ENCODE assay signal across 10 mouse cellular contexts in the genomic region with DNA sequence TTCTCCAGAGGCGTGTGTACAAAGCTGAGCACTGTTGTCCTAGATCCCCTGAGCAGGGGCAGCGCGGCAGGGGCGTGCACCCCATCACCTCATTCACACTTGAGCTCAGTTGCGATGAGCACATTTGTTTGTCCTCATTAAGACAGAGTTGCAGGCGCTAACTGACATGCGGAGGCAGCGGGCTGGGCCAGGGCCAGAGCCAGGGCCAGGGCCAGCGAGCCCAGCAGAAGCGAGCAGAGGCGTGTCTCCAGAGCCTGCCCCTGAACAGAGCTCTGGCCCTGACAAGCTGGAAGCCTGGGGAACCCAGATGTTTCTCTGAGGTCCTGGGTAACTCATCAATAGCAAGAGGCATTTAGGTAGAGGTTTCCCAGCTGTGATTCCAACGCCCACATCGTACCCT.
A peak's percentile ranks its signal among the peaks of the same experiment; 100 is the strongest.
DNase-seq lines count a peak whose midpoint lies in the region; ATAC-seq and TF ChIP-seq lines count a peak whose summit lies in the region.
"Had no signal": no experiment of that assay in that cellular context is flagged by ENCODE, and none has a peak within 500 bp of the region (broad histone marks: within the 10 kb centered on the region; RNA-seq: fewer than 3 reads in every experiment).

No protein-coding gene starts in this region.

- no peaks in the 10 kb centered on the region for H3K36me3 ChIP-seq in intestine, embryonic 14.5 days (ENCODE audit: control insufficient read depth, insufficient read depth, low read length)
- no peaks in the 10 kb centered on the region for H3K36me3 ChIP-seq in intestine, postnatal 0 days (ENCODE audit: control insufficient read depth, insufficient read depth)
- no peaks in the 10 kb centered on the region for H3K36me3 ChIP-seq in neural tube, embryonic 15.5 days
- H3K36me3 ChIP-seq in midbrain, embryonic 16.5 days (ENCODE audit: control insufficient read depth, insufficient read depth, low read length): no peaks in the 10 kb centered on the region

- WGBS in intestine, embryonic 14.5 days: 47% methylated on average over 13 of the region's 13 CpGs
- WGBS in intestine, postnatal 0 days: 48% methylated on average over 13 of the region's 13 CpGs
- WGBS in neural tube, embryonic 15.5 days: 43% methylated on average over 13 of the region's 13 CpGs
- 83% methylated on average over 13 of the region's 13 CpGs for WGBS in midbrain, embryonic 16.5 days

- no peak for TF ChIP-seq CTCF in intestine, postnatal 0 days (IDR thresholded peaks at IDR 0.05; ENCODE audit: low read depth)

- H3K27ac ChIP-seq in intestine, embryonic 14.5 days (ENCODE audit: low read depth): peak overlapping the region; percentile 72; the same call in 1 of the 2 replicates
- no peak overlapping the region for H3K27ac ChIP-seq in intestine, postnatal 0 days (ENCODE audit: low read depth, low read length)
- peak overlapping the region; percentile 83 for H3K27ac ChIP-seq in neural tube, embryonic 15.5 days (replicated peaks)
- no peak overlapping the region for H3K27ac ChIP-seq in midbrain, embryonic 16.5 days (ENCODE audit: low read length)
- H3K27ac ChIP-seq: left cerebral cortex, adult 2 months had no signal

- no peaks in the 10 kb centered on the region for H3K27me3 ChIP-seq in intestine, embryonic 14.5 days (replicated peaks; ENCODE audit: control insufficient read depth, insufficient read depth, low read length)
- H3K27me3 ChIP-seq in intestine, postnatal 0 days (replicated peaks; ENCODE audit: control insufficient read depth, insufficient read depth, low read length): 0 out of 2 replicates have a peak, but pooled peaks cover 3% of the 10 kb centered on the region
- H3K27me3 ChIP-seq in neural tube, embryonic 15.5 days (replicated peaks): no peaks in the 10 kb centered on the region
- H3K27me3 ChIP-seq in midbrain, embryonic 16.5 days (ENCODE audit: control insufficient read depth, insufficient read depth, low read depth, low read length): no peaks in the 10 kb centered on the region; the same call in 1 of the 2 replicates

- no peaks in the 10 kb centered on the region for H3K9me3 ChIP-seq in intestine, embryonic 14.5 days (ENCODE audit: control insufficient read depth, low read length)
- no peaks in the 10 kb centered on the region for H3K9me3 ChIP-seq in intestine, postnatal 0 days (ENCODE audit: control insufficient read depth)
- no peaks in the 10 kb centered on the region for H3K9me3 ChIP-seq in neural tube, embryonic 15.5 days (replicated peaks)
- H3K9me3 ChIP-seq in midbrain, embryonic 16.5 days (replicated peaks; ENCODE audit: control insufficient read depth, low read length, poor library complexity, severe bottlenecking): no peaks in the 10 kb centered on the region

- no peak overlapping the region for H3K9ac ChIP-seq in intestine, embryonic 14.5 days (ENCODE audit: low read length)
- H3K9ac ChIP-seq in intestine, postnatal 0 days (ENCODE audit: low read depth, low read length): no peak overlapping the region
- H3K9ac ChIP-seq in neural tube, embryonic 15.5 days (replicated peaks): no peak overlapping the region
- no peak overlapping the region for H3K9ac ChIP-seq in midbrain, embryonic 16.5 days (ENCODE audit: low read depth, low read length)

- no peak for DNase-seq in intestine, embryonic 14.5 days (ENCODE audit: low spot score)
- peak; percentile 52 for DNase-seq in gastrocnemius, postnatal 25 days
- peak; percentile 16 for DNase-seq in kidney, postnatal 14 days
- DNase-seq in adrenal gland, postnatal 14 days: no peak
- no peak for DNase-seq in frontal cortex, postnatal 25 days (ENCODE audit: low spot score in 2 of 2)

- ATAC-seq in intestine, embryonic 14.5 days (replicated peaks; ENCODE audit: low FRiP score, low TSS enrichment, low read depth): no peak
- no peak for ATAC-seq in intestine, postnatal 0 days
- ATAC-seq in neural tube, embryonic 15.5 days (ENCODE audit: low FRiP score): no peak
- ATAC-seq in midbrain, embryonic 16.5 days: no peak

- peaks cover 12% of the 10 kb centered on the region; the same call in 1 of the 2 replicates for H3K4me1 ChIP-seq in intestine, embryonic 14.5 days (replicated peaks; ENCODE audit: control insufficient read depth, insufficient read depth, low read length)
- no peaks in the 10 kb centered on the region for H3K4me1 ChIP-seq in intestine, postnatal 0 days (replicated peaks; ENCODE audit: control insufficient read depth, insufficient read depth, low read length)
- peaks cover 27% of the 10 kb centered on the region for H3K4me1 ChIP-seq in neural tube, embryonic 15.5 days
- peaks cover 7% of the 10 kb centered on the region; the same call in 1 of the 2 replicates for H3K4me1 ChIP-seq in midbrain, embryonic 16.5 days (ENCODE audit: control insufficient read depth, insufficient read depth, low read length)

- no peak overlapping the region for H3K4me2 ChIP-seq in intestine, embryonic 14.5 days (ENCODE audit: low read length)
- no peak overlapping the region for H3K4me2 ChIP-seq in intestine, postnatal 0 days (replicated peaks; ENCODE audit: low read depth)
- H3K4me2 ChIP-seq in neural tube, embryonic 15.5 days: peak overlapping the region; percentile 58; the same call in 1 of the 2 replicates
- H3K4me2 ChIP-seq in midbrain, embryonic 16.5 days (ENCODE audit: low read length): no peak overlapping the region

- H3K4me3 ChIP-seq in intestine, embryonic 14.5 days (ENCODE audit: low read depth, low read length): no peak overlapping the region
- no peak overlapping the region for H3K4me3 ChIP-seq in intestine, postnatal 0 days (ENCODE audit: low read depth, low read length)
- no peak overlapping the region for H3K4me3 ChIP-seq in neural tube, embryonic 15.5 days (replicated peaks)
- no peak overlapping the region for H3K4me3 ChIP-seq in midbrain, embryonic 16.5 days (ENCODE audit: low read depth, low read length)
- H3K4me3 ChIP-seq: erythroblast, embryonic 14.5 days; left cerebral cortex, adult 2 months had no signal

Comparison
In these comparisons a context has a peak if more than half of its experiments do, and no peak if none do; other contexts are left out.
1. H3K27ac ChIP-seq: peak in intestine, embryonic 14.5 days (single experiment) and neural tube, embryonic 15.5 days (single experiment); none in intestine, postnatal 0 days (single experiment) and midbrain, embryonic 16.5 days (single experiment).
2. DNase-seq: peak in gastrocnemius, postnatal 25 days (single experiment) and kidney, postnatal 14 days (single experiment); none in intestine, embryonic 14.5 days (single experiment), adrenal gland, postnatal 14 days (single experiment) and frontal cortex, postnatal 25 days (0 of 2).